Mouse (Mus musculus) liver, adult 2 months (tissue): ENCODE results near the gene Ramp1.

ENCODE experiments used
- CTCF ChIP-seq: fragments of 200-500 bp; IDR thresholded peaks from 2 replicates; pipeline ENCODE4 v1.5.1; 2011; ENCODE audit warnings: low read depth, low read length, control low read depth
- POLR2A ChIP-seq: fragments of 200-500 bp; IDR thresholded peaks from 2 replicates; pipeline ENCODE4 v1.6.1; 2011; ENCODE audit warnings: low read length, control low read depth; ENCODE audit not compliant: insufficient read depth; ENCODE audit errors: extremely low read depth

- no peak for TF ChIP-seq POLR2A
- TF ChIP-seq CTCF, result no peak
Measured at GRCm38 (mm10) chr1:91179533-91180173, at the start of gene Ramp1.
